Mouse (Mus musculus) B cell, adult 62 days (primary cell): Measurements from ENCODE around the gene Mpp3. TPM values are rescaled to one million over a fixed set of nuclear protein-coding genes. Genes with fewer than 3 reads are reported as not detected.

Experiments used
- total RNA-seq: library from RNA; stranded (reverse); gene quantifications from 4 replicates; pipeline ENCODE4 v1.2.4, GENCODE M21; 2023

The Mpp3 gene
- not detected in 4 replicates for total RNA-seq

GRCm38 (mm10) chr11:102028087-102028816 is at the start of gene Mpp3:
Mpp3 (minus strand) TSS chr11:102028461.

GRCm38 (mm10) chr11:102041350-102041949 is 13.2 kb upstream of the Mpp3 start, which contains the start of gene Cd300lg:
Cd300lg (plus strand) TSS chr11:102041509.

GRCm38 (mm10) chr11:101986913-101987312 is 41.3 kb downstream of the Mpp3 start, which contains the start of gene Dusp3:
Dusp3 (minus strand) TSS chr11:101987013.

GRCm38 (mm10) chr11:101984054-101985025 is 43.9 kb downstream of the Mpp3 start, which contains the start of gene Cfap97d1:
Cfap97d1 (plus strand) TSS chr11:101984279.

GRCm38 (mm10) chr11:101966965-101967614 is 61.2 kb downstream of the Mpp3 start, which contains the start of gene Sost:
Sost (minus strand) TSS chr11:101967015.

Other genes starting within 250 kb of the Mpp3 start
- gene Etv4, start 243.1 kb downstream of the Mpp3 start, total RNA-seq = not detected in 4 replicates
- gene Meox1, start 134.1 kb downstream of the Mpp3 start, total RNA-seq = 0.43 to 0.72 TPM (median 0.60 TPM) in 4 replicates
- gene Sost, start 61.4 kb downstream of the Mpp3 start, total RNA-seq = not detected in 4 replicates
- gene Cfap97d1, start 44.2 kb downstream of the Mpp3 start, total RNA-seq = not detected in 4 replicates
- gene Dusp3, start 41.4 kb downstream of the Mpp3 start, total RNA-seq = 29.5 to 31.8 TPM (median 30.8 TPM) in 4 replicates
- gene Cd300lg, start 13.0 kb upstream of the Mpp3 start, total RNA-seq = 0.33 TPM in 1 of 4 replicates, not detected in the others
- not detected in 4 replicates for gene Mpp2, start 60.1 kb upstream of the Mpp3 start, total RNA-seq
- gene Ppy, start 72.9 kb upstream of the Mpp3 start, total RNA-seq = not detected in 4 replicates
- gene Pyy, start 79.4 kb upstream of the Mpp3 start, total RNA-seq = not detected in 4 replicates
- not detected in 4 replicates for gene Nags, start 117.1 kb upstream of the Mpp3 start, total RNA-seq
- gene Tmem101, start 127.9 kb upstream of the Mpp3 start, total RNA-seq = 6.5 to 9.5 TPM (median 6.8 TPM) in 4 replicates
- gene Lsm12, start 156.8 kb upstream of the Mpp3 start, total RNA-seq = 55.4 to 61.7 TPM (median 58.0 TPM) in 4 replicates
- 46.3 to 53.9 TPM (median 49.4 TPM) in 4 replicates for gene G6pc3, start 161.2 kb upstream of the Mpp3 start, total RNA-seq
- 128 to 150 TPM (median 136 TPM) in 4 replicates for gene Hdac5, start 201.7 kb upstream of the Mpp3 start, total RNA-seq
- gene BC030867, start 220.4 kb upstream of the Mpp3 start, total RNA-seq = 1.0 to 2.7 TPM (median 1.7 TPM) in 4 replicates
- not detected in 4 replicates for gene Asb16, start 240.3 kb upstream of the Mpp3 start, total RNA-seq